Mouse (Mus musculus): Measurements from ENCODE around the gene Cabs1. TPM values are rescaled to one million over a fixed set of nuclear protein-coding genes. Genes with fewer than 3 reads are reported as not detected.

The Cabs1 gene
- polyA plus RNA-seq, 1 experiment from 2014 or later: not detected

Other genes starting within 250 kb of the Cabs1 start
- not detected in 2 replicates for gene Csn1s2a, start 204.9 kb upstream of the Cabs1 start, polyA plus RNA-seq (2014; fragmentation: Nextera tagmentation; extraction: Ambion mirVana)
- gene Csn1s2b, start 171.4 kb upstream of the Cabs1 start, polyA plus RNA-seq (2014; fragmentation: Nextera tagmentation; extraction: Ambion mirVana): not detected in 2 replicates
- gene Prr27, start 153.8 kb upstream of the Cabs1 start, polyA plus RNA-seq (2014; fragmentation: Nextera tagmentation; extraction: Ambion mirVana): not detected in 2 replicates
- not detected in 2 replicates for gene Odam, start 94.4 kb upstream of the Cabs1 start, polyA plus RNA-seq (2014; fragmentation: Nextera tagmentation; extraction: Ambion mirVana)
- not detected in 2 replicates for gene Csn3, start 53.9 kb upstream of the Cabs1 start, polyA plus RNA-seq (2014; fragmentation: Nextera tagmentation; extraction: Ambion mirVana)
- not detected in 2 replicates for gene 2310003L06Rik, start 10.0 kb upstream of the Cabs1 start, polyA plus RNA-seq (2014; fragmentation: Nextera tagmentation; extraction: Ambion mirVana)
- gene Gm28434, start 9.9 kb upstream of the Cabs1 start, polyA plus RNA-seq (2014; fragmentation: Nextera tagmentation; extraction: Ambion mirVana): not detected in 2 replicates
- gene Smr3a, start 23.1 kb downstream of the Cabs1 start, polyA plus RNA-seq (2014; fragmentation: Nextera tagmentation; extraction: Ambion mirVana): not detected in 2 replicates
- not detected in 2 replicates for gene Smr2, start 107.1 kb downstream of the Cabs1 start, polyA plus RNA-seq (2014; fragmentation: Nextera tagmentation; extraction: Ambion mirVana)
- not detected in 2 replicates for gene Gm11116, start 132.1 kb downstream of the Cabs1 start, polyA plus RNA-seq (2014; fragmentation: Nextera tagmentation; extraction: Ambion mirVana)
- gene Gm11115, start 174.7 kb downstream of the Cabs1 start, polyA plus RNA-seq (2014; fragmentation: Nextera tagmentation; extraction: Ambion mirVana): not detected in 2 replicates

Measured in stomach, embryonic 14.5 days (tissue).